Mouse (Mus musculus) lung, postnatal 0 days (tissue): ENCODE data around the gene Nectin2. TPM values are rescaled to one million over a fixed set of nuclear protein-coding genes. Genes with fewer than 3 reads are reported as not detected.

ENCODE experiments used
- ATAC-seq: fragments of 200-750 bp; cut with Nextera tagmentation; 2 replicates; pipeline ENCODE4 v1.8.0; 2017; ENCODE audit warnings: moderate library complexity
- DNase-seq: peaks from one replicate; pipeline ENCODE4 v3.0.0-alpha.2; 2016; ENCODE audit warnings: low spot score
- H3K27ac ChIP-seq: fragments of 300-500 bp; sonication (generic); 2 replicates; pipeline ENCODE4 v1.5.1; 2014; ENCODE audit warnings: antibody characterized with exemption, mild to moderate bottlenecking, low read length, mixed read lengths
- H3K27me3 ChIP-seq: fragments of 300-500 bp; sonication (generic); replicated peaks from 2 replicates; pipeline ENCODE4 v1.6.1; 2014; ENCODE audit warnings: low read length, mixed read lengths; ENCODE audit not compliant: insufficient read depth
- H3K36me3 ChIP-seq: fragments of 300-500 bp; sonication (generic); 2 replicates; pipeline ENCODE4 v1.6.1; 2014; ENCODE audit warnings: low read length, mixed read lengths; ENCODE audit not compliant: insufficient read depth
- H3K4me1 ChIP-seq: fragments of 300-500 bp; sonication (generic); 2 replicates; pipeline ENCODE4 v1.6.1; 2014; ENCODE audit warnings: antibody characterized with exemption, low read depth, low read length, mixed read lengths; ENCODE audit not compliant: insufficient read depth
- H3K4me2 ChIP-seq: fragments of 300-500 bp; sonication (generic); replicated peaks from 2 replicates; pipeline ENCODE4 v1.6.1; 2014; ENCODE audit warnings: low read depth, mild to moderate bottlenecking, low read length, moderate library complexity, mixed read lengths
- H3K4me3 ChIP-seq: fragments of 300-500 bp; sonication (generic); 2 replicates; pipeline ENCODE4 v1.5.1; 2014; ENCODE audit warnings: low read depth, low read length
- H3K9ac ChIP-seq: fragments of 300-500 bp; sonication (generic); replicated peaks from 2 replicates; pipeline ENCODE4 v1.6.1; 2014; ENCODE audit warnings: low read depth, mild to moderate bottlenecking
- H3K9me3 ChIP-seq: fragments of 300-500 bp; sonication (generic); 2 replicates; pipeline ENCODE4 v1.6.1; 2016; ENCODE audit warnings: low read length, mixed read lengths
- CTCF ChIP-seq: IDR thresholded peaks from 2 replicates; pipeline ENCODE4 v1.5.1; 2016; ENCODE audit warnings: antibody characterized with exemption, mild to moderate bottlenecking
- EP300 ChIP-seq: IDR thresholded peaks from 2 replicates; pipeline ENCODE4 v1.6.1; 2016; ENCODE audit warnings: antibody characterized with exemption, mild to moderate bottlenecking, control low read depth
- WGBS: fragments of 180-500 bp; shearing (Covaris S2); extraction: QIAGEN DNeasy Blood & Tissue Kit; methylation state at CpG from one replicate; pipeline ENCODE4 v1.1.7; 2014; 5-methylcytosine and 5-hydroxymethylcytosine counted together
- polyA plus RNA-seq: library from polyadenylated mRNA; unstranded; fragments of >200 nt; fragmentation: Nextera tagmentation; extraction: Ambion mirVana; gene quantifications from 2 replicates; pipeline ENCODE4 v1.2.1, GENCODE M21; 2015

The Nectin2 gene
- polyA plus RNA-seq, 1 experiment from 2014 or later: 113 TPM

DNA sequence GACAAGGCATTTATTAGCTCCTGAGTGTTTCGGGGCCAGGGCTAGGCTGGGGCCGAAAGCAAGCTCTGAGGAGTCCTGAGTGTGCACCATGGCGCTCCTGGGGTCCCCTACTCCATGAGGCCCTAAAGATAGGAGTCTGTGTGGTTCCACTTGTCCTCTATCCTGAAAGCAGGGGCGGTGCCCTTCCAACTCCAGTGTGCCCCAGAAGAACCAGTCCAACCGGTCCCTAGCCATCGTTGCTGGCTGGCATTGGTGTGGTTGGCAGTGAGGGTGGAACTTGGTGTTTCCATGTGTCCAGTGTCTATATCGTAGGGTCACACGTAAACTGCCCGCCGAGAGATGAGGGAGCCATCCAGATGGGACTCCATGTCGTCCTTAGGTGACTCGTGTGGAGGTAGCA, 26.1 kb downstream of the Nectin2 start:
- H3K9ac ChIP-seq: no peak overlapping the region
- H3K4me2 ChIP-seq: no peak overlapping the region
- DNase-seq: peak; percentile 73
- TF ChIP-seq CTCF (no peak), EP300 (no peak)
- no peaks in the 10 kb centered on the region for H3K9me3 ChIP-seq
- peak; percentile 72 for ATAC-seq
- no peak overlapping the region for H3K4me3 ChIP-seq
- WGBS: 76% methylated on average over 12 of the region's 12 CpGs
- peaks cover 28% of the 10 kb centered on the region; the same call in 1 of the 2 replicates for H3K36me3 ChIP-seq
- no peaks in the 10 kb centered on the region for H3K27me3 ChIP-seq
- no peak overlapping the region for H3K27ac ChIP-seq
- no peaks in the 10 kb centered on the region for H3K4me1 ChIP-seq

GRCm38 (mm10) chr7:19722754-19723195, 27.5 kb downstream of the Nectin2 start:
- TF ChIP-seq EP300: peak; percentile 78; the same call in 1 of the 2 replicates
- TF ChIP-seq CTCF: no peak
- H3K4me3 ChIP-seq: no peak overlapping the region
- peaks cover 19% of the 10 kb centered on the region; the same call in 1 of the 2 replicates for H3K36me3 ChIP-seq
- ATAC-seq (peak; percentile 57), DNase-seq (peak; percentile 66)
- no peak overlapping the region for H3K4me2 ChIP-seq
- no peaks in the 10 kb centered on the region for H3K4me1 ChIP-seq
- H3K9ac ChIP-seq: no peak overlapping the region
- H3K27me3 ChIP-seq: no peaks in the 10 kb centered on the region
- no peaks in the 10 kb centered on the region for H3K9me3 ChIP-seq
- 63% methylated on average over 6 of the region's 6 CpGs for WGBS
- H3K27ac ChIP-seq: no peak overlapping the region

GRCm38 (mm10) chr7:19719200-19719599, 31.1 kb downstream of the Nectin2 start:
- no peak overlapping the region for H3K9ac ChIP-seq
- no peaks in the 10 kb centered on the region for H3K4me1 ChIP-seq
- WGBS: 93% methylated on average over 4 of the region's 4 CpGs
- H3K9me3 ChIP-seq: no peaks in the 10 kb centered on the region
- no peak overlapping the region for H3K27ac ChIP-seq
- no peaks in the 10 kb centered on the region for H3K27me3 ChIP-seq
- no peak overlapping the region for H3K4me3 ChIP-seq
- ATAC-seq (no peak), DNase-seq (no peak)
- H3K4me2 ChIP-seq: no peak overlapping the region
- 0 out of 2 replicates have a peak, but pooled peaks cover 8% of the 10 kb centered on the region for H3K36me3 ChIP-seq
- TF ChIP-seq CTCF: no peak
- TF ChIP-seq EP300: no peak

GRCm38 (mm10) chr7:19718297-19718952, 31.9 kb downstream of the Nectin2 start:
- Histone ChIP-seq H3K9ac (no peak overlapping the region), H3K4me2 (no peak overlapping the region), H3K27me3 (no peaks in the 10 kb centered on the region), H3K4me3 (no peak overlapping the region), H3K4me1 (no peaks in the 10 kb centered on the region), H3K9me3 (no peaks in the 10 kb centered on the region), H3K27ac (no peak overlapping the region), H3K36me3 (0 out of 2 replicates have a peak, but pooled peaks cover 8% of the 10 kb centered on the region)
- 89% methylated on average over 5 of the region's 5 CpGs for WGBS
- no peak for ATAC-seq
- DNase-seq: no peak
- no peak for TF ChIP-seq CTCF
- no peak for TF ChIP-seq EP300

GRCm38 (mm10) chr7:19717346-19717745, 32.9 kb downstream of the Nectin2 start:
- 79% methylated on average over 4 of the region's 4 CpGs for WGBS
- 0 out of 2 replicates have a peak, but pooled peaks cover 8% of the 10 kb centered on the region for H3K36me3 ChIP-seq
- H3K27me3 ChIP-seq: no peaks in the 10 kb centered on the region
- DNase-seq: no peak
- no peak overlapping the region for H3K4me2 ChIP-seq
- H3K4me3 ChIP-seq: no peak overlapping the region
- no peaks in the 10 kb centered on the region for H3K4me1 ChIP-seq
- ATAC-seq: no peak
- H3K9ac ChIP-seq: no peak overlapping the region
- no peak for TF ChIP-seq EP300
- no peak for TF ChIP-seq CTCF
- H3K9me3 ChIP-seq: no peaks in the 10 kb centered on the region
- H3K27ac ChIP-seq: no peak overlapping the region

- 61% methylated on average over 2 of the region's 2 CpGs for WGBS
- TF ChIP-seq CTCF (no peak), EP300 (no peak)
- no peak overlapping the region for H3K27ac ChIP-seq
- H3K4me2 ChIP-seq: no peak overlapping the region
- no peaks in the 10 kb centered on the region for H3K9me3 ChIP-seq
- H3K9ac ChIP-seq: no peak overlapping the region
- 0 out of 2 replicates have a peak, but pooled peaks cover 10% of the 10 kb centered on the region for H3K36me3 ChIP-seq
- H3K27me3 ChIP-seq: no peaks in the 10 kb centered on the region
- no peak overlapping the region for H3K4me3 ChIP-seq
- no peak for ATAC-seq
- no peak for DNase-seq
- no peaks in the 10 kb centered on the region for H3K4me1 ChIP-seq
Observed at GRCm38 (mm10) chr7:19716822-19717221, 33.5 kb downstream of the Nectin2 start.
